Mouse (Mus musculus): ENCODE data around the gene Olfr1282.

The Olfr1282 gene

DNA sequence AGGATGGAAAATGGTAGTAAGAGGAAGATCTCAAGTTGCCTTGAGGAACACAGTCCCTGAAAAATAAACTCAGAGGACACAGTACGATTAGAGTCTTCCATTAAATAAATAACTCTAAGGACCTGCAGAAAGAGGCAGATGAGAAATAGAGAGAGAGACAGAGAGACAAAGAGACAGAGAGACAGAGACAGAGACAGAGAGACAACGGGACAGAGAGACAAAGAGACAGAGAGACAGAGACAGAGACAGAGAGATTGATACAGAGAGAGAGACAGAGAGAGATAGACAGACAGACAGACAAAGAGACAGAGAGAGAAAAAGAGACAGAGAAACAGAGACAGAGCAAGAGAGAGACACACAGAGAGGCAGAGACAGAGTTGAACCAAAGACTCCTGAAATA, at the start of gene Olfr1282:
TSS of gene Olfr1282 (minus strand) at position 101 of the 400 bp plus-strand sequence.
- in situ Hi-C loops (cut with MboI, MseI): no loop called here

DNA sequence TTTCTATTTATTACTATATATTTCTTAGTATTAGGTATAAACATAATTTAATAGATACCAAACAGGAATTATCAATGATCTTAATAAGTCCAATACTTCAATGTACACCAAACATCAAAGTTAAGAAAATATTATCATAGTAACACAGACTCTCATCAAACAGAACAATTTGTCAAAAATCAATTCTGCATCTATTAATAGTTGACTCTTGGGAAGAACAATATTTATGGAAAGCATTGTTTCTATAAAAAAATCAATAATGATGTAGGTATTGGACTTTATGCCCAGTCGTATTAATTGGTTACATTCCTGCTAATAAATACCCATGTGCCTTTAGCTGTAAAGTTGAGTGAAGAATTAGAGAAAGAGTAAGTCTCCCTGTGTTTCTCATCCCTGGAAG, 39.3 kb upstream of the Olfr1282 start, which contains the start of gene Olfr1284:
TSS of gene Olfr1284 (plus strand) at position 301 of the 400 bp plus-strand sequence.
- in situ Hi-C loops (cut with MboI, MseI): no loop called here

DNA sequence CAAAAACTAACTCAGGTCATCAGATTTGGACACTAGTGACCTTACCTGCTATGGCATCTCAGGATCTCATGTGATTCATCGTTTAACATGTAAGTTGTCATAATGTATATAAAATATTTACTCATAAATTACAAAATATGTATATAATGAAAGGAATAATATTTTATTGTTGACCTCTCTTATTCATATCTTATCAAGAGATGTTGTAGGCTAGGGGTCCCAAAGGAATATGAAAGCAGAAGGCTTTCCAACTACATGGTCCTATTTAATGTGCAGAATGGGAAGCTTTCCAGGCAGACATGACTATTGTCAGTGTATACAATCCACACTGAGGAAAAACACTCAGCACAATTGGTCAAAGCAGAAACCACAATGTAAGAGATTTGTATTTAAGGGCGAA, 30.6 kb upstream of the Olfr1282 start, which contains the start of gene Olfr1283:
TSS of gene Olfr1283 (plus strand) at position 301 of the 400 bp plus-strand sequence.
- in situ Hi-C loops (cut with MboI, MseI): loop anchor here (5.0 to 10.0 kb wide), 2 partner anchors 49 to 1092 kb away; no protein-coding TSS in a partner anchor

DNA sequence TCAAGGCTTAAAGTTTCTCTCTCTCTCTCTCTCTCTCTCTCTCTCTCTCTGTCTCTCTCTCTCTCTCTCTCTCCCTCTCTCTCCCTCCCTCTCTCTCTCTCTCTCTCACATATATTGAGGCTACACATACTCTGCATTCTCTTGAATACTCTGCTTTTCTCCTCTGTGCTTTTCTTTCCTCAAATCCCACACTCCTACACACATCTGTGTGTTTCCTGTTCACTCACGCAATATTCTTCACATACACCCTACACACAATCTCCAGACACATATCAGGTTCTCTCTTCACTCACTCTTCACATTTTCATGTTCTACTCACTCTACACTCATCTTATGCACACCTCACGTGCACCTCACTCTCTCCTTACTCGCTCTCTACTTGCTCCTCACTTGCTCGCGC, 2.2 kb downstream of the Olfr1282 start:
- in situ Hi-C loops (cut with MboI, MseI): loop anchor here (5.0 kb wide), 1 partner anchor 84 kb away; no protein-coding TSS in a partner anchor

DNA sequence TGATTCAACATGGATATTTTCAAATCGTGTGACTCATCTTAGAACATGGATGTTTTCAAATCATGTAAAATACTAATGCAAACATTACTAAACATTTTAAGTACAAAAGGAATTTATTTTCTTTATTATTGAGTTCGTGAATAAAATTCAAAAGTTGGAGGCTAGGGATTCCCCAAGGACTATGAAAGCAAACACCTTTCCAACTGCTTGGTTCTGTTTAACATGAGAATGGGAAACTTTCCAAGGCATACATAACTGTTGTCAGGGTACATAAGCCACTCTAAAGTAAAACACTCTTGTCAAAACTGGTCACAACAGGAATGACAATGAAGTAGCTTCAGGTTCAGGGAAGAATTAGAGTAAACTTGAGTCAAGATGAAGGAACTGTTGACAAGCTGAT, 9.7 kb downstream of the Olfr1282 start, which contains the start of gene Olfr1281:
TSS of gene Olfr1281 (plus strand) at position 301 of the 400 bp plus-strand sequence.
- in situ Hi-C loops (cut with MboI, MseI): no loop called here

DNA sequence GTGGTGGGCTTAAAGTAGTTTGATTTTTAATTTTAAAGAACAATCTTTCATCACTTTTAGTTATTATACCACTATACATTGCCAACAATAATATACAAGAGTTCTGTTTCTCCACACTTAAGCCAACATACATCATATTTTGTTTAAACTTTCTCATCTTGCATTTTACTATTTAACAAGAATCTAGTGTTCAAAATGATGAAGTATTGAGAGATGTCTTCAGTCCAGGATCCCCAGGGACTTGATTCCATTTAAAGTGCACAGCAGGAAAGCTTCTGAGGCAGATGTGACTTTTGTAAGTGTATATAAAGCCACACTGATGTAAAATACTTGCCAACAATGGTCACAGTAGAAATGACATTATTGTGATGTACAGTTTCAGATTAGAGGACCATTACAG, 22.2 kb downstream of the Olfr1282 start, which contains the start of gene Olfr1280:
TSS of gene Olfr1280 (plus strand) at position 301 of the 400 bp plus-strand sequence.
- in situ Hi-C loops (cut with MboI, MseI): no loop called here

DNA sequence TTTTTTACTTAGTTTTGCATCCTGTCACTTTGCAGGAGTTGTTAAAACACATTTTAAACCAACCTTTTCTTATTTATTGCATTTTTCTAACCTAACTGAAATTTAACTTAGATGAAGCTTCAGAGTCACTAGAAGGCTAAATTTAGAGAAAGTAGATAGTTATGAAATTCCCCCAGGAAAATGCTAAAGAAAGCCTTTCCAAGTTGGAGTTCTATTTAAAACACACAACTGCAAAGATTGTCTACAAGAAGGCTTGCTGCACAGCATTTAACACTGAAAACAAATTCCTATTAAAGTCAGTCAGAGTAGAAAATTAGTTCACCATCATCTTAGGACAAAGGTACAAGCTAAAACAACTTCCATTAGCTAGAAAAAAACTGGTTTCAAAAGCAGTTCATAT, 35.5 kb downstream of the Olfr1282 start, which contains the start of gene Olfr1279:
TSS of gene Olfr1279 (plus strand) at position 262 of the 400 bp plus-strand sequence.
- in situ Hi-C loops (cut with MboI, MseI): no loop called here

DNA sequence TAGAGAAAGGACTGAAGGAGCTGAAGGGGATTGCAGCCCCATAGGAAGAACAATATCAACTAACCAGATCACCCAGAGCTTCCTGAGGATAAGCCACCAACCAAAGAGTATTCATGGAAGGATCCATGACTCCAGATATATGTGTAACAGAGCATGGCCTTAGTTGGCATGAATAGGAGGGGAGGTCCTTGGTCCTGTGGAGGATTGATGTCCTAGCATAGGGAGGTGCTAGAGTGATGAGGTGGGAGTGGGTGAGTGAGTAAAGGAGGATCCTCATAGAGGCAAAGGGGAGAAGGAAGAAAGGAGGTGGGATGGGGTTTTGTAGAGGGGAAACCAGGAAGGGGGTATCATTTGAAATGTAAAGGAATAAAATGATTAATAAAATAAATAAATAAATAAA, 37.3 kb downstream of the Olfr1282 start:
- in situ Hi-C loops (cut with MboI, MseI): loop anchor here (10.0 kb wide), 1 partner anchor 1046 kb away; no protein-coding TSS in a partner anchor

DNA sequence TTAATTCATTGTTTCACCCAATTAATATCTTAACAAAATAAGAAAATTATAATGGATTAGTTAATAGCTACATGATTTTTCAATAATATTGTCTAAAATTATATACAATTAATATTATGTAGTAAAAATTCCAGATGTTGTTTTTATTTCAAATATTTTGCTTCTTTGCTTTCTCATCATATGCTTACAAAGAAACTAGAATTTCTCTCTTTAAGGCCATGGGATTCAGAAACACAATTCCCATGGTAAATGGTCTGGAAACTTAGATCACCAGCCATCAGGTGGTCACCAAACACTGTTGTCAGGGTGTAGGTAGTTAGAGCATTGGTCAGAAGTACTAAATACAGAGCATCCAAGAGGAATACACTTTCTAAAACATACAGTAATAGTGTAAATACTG, 46.0 kb downstream of the Olfr1282 start, which contains the start of gene Olfr1278:
TSS of gene Olfr1278 (plus strand) at position 301 of the 400 bp plus-strand sequence.
- in situ Hi-C loops (cut with MboI, MseI): loop anchor here (10.0 kb wide), 1 partner anchor 1055 kb away; no protein-coding TSS in a partner anchor

All from T-helper 1 cell (primary cell).